Mouse (Mus musculus): ENCODE measurements around the gene Il1r2.

Gene Il1r2

GRCm38 (mm10) chr1:40132721-40133120 is 58.8 kb downstream of the Il1r2 start:
- DNase-seq (ENCODE audit: low spot score) = no peak

DNA sequence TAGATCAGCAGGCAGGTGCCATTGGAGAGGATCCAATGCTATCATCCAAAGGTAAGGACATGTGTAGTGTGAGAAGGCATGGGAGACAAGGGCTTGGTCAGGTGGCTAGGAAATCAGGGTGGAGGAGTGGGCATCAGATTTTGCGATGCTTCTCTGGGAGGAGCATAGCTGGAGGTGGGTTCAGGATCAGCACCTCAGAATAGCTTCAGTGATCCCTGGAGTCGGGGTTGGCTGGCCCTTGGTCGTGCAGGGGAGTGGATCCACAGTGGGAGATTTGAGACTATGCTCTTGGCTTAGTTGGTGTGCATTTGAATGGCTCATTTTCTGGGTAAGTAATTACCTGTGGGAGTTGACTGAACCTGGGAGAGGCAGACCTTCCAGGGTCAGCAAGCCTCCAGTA is 59.7 kb downstream of the Il1r2 start:
- DNase-seq (ENCODE audit: low spot score) = no peak

GRCm38 (mm10) chr1:40139798-40140532 is 66.1 kb downstream of the Il1r2 start:
- DNase-seq (ENCODE audit: low spot score) = peak; percentile 43

GRCm38 (mm10) chr1:40156096-40156495 is 82.2 kb downstream of the Il1r2 start:
- no peak for DNase-seq (ENCODE audit: low spot score)

GRCm38 (mm10) chr1:40163329-40163917 is 89.5 kb downstream of the Il1r2 start:
- no peak for DNase-seq (ENCODE audit: low spot score)

GRCm38 (mm10) chr1:40164331-40164730 is 90.5 kb downstream of the Il1r2 start:
- no peak for DNase-seq (ENCODE audit: low spot score)

DNA sequence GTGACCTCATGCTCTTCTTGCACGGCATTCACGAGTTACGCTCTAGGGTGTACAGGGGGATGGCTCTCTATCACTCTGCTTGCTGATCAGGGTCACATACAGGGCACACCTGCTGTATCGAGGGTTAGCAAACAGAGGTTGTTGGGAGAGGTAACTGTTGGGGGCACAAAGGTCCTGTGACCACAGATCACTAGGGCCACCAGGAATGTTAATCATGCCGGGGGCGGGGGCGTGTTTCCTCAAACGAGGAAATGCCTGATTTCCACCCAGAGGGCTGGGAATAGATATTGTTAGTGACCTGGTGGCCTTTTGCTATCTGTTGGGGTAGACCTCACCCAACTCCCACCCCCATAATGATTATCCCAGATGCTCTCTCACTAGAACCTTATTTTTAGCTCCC is 93.7 kb downstream of the Il1r2 start:
- DNase-seq (ENCODE audit: low spot score) = no peak

GRCm38 (mm10) chr1:40171878-40172277 is 98.0 kb downstream of the Il1r2 start:
- peak; percentile 26 for DNase-seq (ENCODE audit: low spot score)

- DNase-seq (ENCODE audit: low spot score) = no peak
Measured at GRCm38 (mm10) chr1:40174146-40174545, 100.3 kb downstream of the Il1r2 start.
